Mouse (Mus musculus) kidney, adult 18-20 months (tissue): Measurements from ENCODE around the gene Pex1.
"Not testable (repeated sequence)": the region's sequence is repeated elsewhere in the genome, so short reads cannot be mapped to it uniquely, and the experiment has no call there.

Source experiments
- DNase-seq: peaks from one replicate; pipeline ENCODE4 v3.0.0; 2021

The Pex1 gene

DNA sequence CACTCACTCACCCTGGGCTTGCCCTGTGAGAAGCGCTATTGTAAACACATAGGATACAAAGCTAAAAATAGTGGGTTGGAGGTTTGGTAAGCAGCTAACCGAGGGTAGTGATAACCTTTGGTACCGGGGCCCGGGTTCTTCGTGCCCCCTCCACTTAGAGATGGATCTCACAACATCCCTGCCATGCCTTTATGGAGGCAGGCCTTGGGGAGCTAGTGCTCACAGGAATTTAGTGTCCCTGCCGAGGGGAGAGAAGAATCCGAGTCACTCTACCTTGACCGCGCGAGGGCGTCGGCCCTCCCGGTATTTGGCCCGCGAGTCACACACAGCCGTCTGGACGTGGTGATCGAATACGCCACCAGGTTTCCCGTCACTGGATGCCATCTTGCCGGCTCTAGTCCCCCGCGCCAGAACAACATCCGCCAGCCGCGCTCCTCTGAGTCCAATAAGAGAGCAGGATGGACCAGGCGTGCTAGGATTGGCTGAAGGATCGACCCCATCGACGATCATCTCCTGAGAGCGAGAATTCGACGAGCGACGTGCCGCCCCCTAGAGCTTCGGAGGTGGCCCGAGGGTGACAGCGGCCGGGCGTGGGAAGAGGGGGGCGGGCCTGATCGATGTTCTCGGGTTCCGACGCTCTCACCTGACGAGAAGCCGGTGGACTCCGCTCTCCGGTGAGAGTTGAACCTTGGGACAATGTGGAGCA lies at the start of gene Pex1:
Pex1 (plus strand) TSS at position 374 of the 706 bp plus-strand sequence.
- DNase-seq = peak; percentile 92

DNA sequence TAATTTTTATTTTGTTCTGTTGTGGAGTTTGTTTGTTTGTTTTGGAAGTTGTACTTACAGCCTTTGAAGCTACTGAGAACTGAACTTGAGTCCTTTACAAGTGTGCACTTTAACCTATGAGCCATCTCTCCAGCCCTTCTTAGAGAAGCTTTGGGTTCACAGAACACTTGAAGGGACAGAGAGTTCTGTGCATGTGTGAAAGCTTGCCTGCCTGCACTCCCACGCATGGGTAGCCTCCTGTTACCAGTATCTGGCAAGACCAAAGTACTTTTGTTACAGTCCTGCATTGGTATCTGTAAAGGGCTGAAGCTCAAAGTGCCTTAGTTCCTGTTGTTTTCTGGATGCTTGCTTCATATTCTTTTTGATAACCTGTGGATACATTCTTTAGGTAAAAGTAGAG lies 49.6 kb upstream of the Pex1 start:
- DNase-seq = peak; percentile 58

DNA sequence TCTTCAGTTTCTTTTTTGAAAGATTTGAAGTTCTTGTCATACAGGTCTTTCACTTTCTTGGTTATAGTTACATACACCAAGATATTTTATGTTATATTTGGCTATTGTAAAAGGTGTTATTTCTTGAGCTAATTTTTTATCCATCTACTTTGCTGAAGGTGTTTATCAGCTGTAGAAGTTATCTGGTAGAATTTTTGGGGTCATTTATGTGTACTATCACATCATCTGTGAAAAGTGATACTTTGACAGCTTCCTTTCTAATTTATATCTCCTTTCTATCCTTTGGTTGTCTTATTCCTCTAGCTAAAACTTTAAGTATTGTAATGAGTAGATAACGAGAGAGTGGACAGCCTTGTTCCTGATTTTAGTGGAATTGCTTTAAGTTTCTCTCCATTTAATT lies 44.4 kb upstream of the Pex1 start:
- no peak for DNase-seq

DNA sequence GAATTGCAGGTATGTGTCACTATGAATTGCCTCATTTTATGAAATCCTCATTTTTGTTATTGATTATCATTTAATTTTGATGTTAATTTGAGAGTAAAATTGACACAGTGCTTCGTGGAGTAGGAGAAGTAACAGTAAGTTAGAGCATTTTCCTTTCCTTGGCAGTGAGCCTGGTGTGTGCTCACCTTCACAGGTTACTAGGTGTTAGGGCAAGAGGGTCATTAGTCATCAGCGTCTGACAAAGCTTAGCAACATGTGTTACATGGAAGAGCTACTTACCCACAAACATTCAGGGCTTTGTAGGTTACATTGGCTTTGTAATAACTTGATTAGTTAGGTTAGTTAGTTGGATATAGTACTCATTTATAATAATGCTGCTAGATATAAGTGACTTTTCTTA lies 41.7 kb upstream of the Pex1 start:
- DNase-seq = no peak

DNA sequence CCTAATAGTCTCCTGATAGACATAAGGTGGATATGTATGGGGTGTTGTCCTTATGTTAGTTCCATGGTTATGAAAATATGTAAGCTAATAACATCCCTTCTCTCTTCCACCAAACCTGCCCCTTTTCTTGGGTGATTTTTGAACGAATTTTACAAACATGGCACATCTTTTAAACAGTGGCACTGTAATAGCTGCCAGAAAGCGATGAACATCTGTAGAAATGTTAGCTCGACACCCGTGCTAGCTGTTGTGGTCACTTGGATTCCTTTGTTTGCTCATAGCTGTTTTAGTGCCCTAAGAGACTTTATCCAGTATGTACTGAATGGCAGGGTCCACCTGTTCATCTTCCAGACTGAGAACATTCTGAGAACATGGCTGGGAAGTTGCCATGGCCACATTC lies 24.6 kb upstream of the Pex1 start, which contains the start of gene 1700109H08Rik:
1700109H08Rik (plus strand) TSS at position 301 of the 400 bp plus-strand sequence.
- no peak for DNase-seq

DNA sequence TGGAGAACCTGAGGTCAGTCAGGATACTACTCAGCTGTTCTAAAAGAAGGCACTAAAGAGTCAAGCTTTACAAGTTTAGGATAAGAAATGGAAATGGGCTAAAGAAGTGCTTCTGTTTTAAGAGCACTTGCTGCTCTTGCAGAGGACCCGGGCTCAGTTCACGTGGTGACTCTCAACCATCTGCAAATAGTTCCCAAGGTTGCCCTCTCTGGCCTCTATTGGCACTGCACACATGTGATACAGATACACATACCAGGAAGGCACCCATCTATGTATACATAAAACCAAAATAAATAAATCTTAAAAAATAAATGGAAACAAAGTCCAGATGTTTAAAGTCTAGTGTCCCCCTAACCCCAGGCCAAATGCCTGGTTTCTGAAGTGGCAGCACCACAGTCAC lies 21.0 kb upstream of the Pex1 start:
- DNase-seq = no peak

DNA sequence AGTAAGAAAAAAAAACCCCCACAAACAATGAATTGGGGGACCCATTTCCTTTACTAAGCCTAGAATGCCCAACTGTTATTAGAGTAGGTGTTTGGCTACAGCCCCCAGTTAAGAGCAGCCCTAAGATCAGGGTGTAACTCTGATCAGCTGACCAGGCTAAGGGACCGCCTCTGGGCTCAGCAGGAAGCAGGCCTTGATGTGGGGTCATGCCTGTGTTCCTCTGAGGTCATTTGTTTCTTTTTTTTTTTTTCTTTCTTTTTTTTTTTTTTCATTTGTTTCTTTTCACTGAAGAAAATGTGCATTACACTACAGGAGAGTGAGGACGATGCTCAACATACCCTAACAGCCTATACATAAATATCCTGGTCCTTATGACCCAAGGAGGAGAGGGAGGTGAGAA lies 17.9 kb upstream of the Pex1 start:
- DNase-seq = no peak

DNA sequence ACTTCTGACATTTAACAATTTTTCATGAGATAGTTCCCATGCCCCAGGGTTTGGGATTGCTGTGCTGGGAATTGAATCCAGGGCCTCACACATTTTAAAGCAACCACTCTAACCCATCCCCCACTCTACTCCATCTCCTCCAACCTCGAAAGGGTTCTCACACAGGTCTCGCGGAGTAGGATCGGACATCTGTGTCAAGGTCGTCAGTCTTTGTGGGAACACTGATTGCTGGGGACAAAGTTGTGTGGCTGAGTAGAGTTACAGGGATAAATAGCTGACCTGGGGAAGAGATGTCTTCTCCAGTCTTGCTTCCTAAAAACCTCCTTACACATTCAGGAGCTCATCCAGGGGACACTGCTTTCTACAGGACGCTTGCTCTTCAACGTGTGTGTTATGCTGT lies 16.8 kb upstream of the Pex1 start:
- no peak for DNase-seq

DNA sequence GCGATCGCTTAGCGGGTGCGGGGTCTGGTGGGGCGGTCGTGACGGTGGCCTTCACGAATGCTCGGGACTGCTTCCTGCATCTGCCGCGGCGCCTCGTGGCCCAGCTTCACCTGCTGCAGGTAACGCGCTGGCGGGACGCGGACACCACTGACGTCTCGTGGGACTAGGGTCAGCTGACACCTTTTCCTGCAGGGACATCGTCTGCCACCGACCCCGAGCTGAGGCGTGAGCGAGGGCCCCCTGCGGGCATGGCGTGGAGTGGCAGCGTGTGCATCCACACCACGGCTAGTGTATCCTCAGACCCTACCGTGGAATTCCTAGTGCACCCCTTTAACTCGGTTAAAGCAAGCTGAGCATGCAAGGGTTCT lies 517 bp downstream of the Pex1 start, which contains the start of gene Rbm48:
Rbm48 (minus strand) TSS at position 187 of the 368 bp plus-strand sequence.
- DNase-seq = peak; percentile 86

DNA sequence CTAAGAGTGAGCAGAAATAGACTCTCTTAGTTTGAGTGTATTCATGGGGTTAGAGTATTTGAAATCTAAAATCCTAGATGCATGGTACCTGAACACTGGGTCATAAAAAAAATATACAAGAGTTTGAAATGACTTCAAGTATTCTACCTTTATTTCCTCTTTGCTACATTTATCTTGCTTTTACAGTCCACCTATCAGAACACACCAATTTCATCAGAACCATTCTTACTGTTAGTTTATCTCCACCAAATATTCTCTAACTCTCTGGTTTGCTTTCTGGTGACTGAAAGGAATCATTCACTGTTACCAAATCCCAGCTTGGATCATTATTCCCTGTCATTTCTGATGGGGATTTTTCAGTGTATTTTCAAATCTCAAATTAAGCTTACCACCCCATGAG lies 1.3 kb downstream of the Pex1 start:
- no peak for DNase-seq

DNA sequence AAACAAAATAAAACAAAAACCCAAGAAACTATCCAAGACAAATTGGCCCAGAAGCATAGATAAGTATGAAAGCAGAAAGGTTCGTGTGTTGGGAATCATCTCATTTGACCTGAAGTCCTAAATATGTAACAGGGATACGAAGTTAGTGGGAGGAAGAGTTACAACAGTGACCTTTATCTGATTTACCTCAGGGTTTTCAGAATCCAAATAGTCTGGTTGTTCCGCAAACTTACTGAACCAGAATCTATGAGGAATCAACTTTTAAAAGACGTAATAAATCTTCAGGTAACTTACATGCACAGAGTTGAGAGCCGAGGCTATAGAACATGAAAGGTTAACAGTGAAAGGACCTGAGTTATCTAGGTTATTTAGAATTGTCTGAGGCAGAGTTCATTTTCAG lies 2.9 kb downstream of the Pex1 start:
- DNase-seq = no peak

DNA sequence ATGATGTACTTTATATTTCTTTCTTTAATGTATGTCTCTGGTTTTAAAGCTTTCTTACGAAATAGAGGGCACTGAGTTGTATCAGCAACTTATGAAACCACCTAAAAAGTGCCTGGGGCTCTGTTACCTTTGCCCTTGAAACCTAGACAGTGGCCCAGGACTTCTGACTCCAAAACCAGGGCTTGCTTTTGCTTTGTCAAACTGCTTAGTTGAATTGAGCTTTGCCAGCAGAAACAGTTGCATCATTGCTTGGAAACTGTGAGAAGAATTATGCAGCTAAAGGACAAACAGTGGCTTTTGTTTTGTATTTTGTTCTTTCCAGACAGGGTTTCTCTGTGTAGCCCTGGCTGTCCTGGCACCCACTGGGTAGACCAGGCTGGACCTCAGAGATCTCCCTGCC lies 4.4 kb downstream of the Pex1 start:
- no peak for DNase-seq

DNA sequence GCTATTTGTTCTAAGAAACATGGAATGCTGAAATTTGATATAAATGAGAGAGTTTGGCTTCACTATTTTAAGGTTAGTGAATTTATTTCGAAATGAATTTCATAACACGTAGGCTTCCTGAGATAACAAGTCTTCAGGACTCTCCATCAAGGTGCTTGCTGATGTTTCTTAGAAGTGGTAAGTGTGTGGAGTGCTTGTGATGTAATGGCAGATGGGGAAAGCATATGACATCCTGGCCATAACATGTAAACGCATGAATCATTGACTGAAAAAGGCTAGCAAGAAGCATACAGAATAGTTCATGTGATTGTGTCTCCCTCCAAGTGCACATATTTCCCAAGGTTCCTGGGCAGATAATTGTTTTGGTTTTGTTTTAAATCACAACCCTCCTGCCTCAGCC lies 4.9 kb downstream of the Pex1 start:
- DNase-seq = no peak

DNA sequence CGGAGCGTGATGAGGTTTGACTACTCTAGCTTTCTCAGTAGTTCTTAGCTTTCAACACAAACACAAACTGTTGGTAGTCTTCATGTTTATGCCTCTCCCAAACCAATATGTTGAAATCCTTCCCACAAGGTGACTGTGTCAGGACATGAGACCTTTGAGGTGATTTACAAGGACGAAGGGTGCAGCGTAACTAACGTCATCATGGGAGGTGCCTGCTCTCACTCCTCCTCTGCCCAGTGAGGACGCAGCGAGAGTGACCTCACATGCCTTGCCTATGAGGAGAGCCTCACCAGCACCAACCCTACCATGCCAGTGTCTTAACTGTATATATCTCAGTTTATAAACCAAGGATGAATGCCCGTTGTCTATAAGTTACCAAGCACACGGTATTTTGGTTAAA lies 11.2 kb downstream of the Pex1 start:
- no peak for DNase-seq

DNA sequence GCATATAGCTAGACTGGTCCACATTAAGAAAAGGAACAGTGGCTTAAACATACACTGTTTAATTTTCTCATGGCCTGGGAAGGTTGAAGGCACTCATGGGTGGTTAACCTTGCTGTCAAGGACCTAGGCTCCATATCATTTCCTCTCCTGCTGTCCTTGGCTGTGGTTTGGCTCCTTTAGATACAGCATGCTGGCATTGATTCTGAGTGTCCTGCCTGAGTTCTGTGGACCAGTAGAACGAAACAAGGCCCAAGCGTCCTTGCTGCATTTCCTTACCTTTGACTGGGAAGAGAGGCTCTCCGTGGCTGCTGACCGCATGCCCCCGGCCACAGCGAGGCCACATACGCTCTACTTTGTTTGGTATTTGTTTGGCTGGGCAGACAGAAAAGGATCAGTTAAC lies 13.4 kb downstream of the Pex1 start:
- DNase-seq = no peak

DNA sequence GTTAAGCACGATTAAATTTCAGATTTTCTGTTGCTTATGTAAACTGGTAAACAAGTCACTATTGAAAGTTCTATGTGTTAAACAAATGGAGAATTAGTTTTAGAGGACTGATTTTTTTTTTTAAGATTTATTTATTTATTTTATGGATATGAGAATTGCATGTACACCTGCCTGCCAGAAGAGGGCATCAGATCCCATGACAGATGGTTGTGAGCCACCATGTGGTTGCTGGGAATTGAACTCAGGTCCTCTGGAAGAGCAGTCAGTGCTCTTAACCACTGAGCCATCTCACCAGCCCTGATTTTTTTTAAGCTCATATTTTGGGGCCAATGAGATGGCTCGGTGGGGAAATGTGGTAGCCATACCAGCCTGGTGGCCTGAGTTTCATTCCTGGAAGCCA lies 16.0 kb downstream of the Pex1 start:
- DNase-seq = not testable (repeated sequence)

DNA sequence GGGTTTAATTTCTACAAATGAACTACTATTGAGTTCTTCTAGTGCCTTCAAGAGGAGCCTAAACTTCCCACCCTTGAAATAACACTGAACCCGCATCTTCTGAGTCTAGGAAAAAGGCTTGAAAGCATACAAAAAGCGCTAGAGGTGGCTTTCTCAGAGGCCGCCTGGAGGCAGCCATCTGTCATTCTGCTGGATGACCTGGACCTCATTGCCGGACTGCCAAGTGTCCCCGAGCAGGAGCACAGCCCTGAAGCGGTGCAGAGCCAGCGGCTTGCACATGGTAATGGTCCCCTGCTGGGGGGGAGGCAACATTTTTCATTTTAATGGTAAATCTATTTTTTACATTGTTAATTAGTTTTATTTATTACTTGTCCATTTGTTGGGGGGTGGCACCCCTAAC lies 24.6 kb downstream of the Pex1 start:
- DNase-seq = no peak

DNA sequence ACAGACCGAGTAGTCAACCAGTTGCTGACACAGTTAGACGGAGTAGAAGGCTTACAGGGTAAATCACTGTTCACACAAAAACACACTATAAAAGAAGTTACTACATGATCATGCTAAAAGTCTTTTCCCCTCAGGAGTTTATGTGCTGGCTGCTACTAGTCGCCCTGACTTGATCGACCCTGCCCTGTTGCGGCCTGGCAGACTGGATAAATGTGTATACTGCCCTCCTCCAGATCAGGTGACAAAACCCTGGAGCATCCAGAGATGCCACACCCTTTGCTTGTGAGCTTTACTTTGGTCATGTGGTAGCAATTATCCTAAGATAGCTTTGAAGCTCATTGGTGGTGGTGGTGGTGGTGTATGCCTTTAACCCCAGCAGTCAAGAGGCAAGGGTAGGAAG lies 34.2 kb downstream of the Pex1 start:
- DNase-seq = no peak

DNA sequence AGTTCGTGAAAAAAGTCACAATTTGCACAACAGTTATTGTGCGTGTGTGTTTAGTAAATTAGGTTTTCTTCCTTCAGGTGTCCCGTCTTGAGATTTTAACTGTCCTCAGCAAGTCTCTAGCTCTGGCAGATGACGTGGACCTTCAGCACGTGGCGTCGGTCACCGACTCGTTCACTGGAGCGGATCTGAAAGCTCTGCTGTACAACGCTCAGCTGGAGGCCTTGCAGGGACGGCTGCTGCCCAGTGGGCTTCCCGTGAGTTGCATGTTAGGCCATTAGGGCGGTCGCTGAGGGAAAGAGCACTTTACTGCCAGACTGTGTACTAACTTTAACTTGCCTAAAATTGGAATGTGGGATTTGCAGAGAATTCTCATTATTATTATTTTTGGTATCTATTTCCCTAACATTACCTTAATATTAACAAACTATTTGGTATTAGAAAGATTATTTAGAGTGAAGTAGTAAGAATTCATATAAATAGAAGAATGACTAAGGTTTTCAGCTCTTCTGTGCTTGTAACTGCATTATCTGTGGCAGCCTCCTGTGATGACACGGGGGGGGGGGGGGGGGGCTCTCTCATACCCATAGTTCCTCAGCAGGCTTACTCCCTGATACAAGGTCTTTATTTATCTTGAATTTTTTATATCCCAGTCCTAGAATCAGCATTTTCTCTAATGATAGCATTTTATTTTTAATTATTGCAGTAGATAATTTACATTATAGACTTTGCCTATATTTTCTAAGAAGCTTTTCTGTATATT lies 35.8 kb downstream of the Pex1 start:
- no peak for DNase-seq

DNA sequence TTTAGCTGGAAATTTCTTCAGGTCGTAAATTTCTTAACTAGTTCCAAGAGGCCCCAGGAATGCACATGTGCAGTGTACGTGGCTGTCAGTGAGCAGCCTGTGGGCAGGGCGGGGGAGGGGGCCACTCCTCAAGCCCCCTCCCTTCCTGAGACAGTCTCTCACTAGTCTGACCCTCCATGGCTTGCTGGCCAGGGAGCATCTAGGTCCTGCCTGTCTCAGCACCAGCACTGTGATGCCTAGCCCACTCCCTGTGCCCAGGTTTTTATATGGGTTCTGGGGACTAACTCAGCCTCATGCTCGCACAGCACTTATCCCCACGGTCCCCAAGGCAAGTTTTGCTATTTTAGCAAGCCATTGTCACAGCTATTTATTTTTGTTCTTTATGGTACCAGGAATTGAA lies 36.4 kb downstream of the Pex1 start:
- DNase-seq = no peak

DNA sequence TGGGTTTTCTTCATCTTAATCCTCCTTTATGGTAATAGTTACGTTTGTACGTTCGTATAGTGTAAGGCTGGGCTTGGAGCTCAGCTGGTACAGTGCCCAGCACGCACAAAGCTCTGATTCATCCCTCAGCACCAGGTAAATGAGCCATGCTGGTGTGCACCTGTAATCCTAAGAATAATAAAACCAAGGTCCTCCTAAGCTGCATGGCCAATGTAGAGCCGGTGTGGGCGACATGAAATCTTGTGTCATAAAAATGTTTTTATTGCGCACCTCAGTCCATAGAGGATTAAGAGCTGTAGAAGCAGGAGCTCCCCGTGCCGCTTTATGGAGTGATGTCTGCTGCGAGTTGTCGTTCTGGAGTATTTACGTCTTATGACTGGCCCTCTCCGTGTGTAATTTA lies 37.4 kb downstream of the Pex1 start:
- no peak for DNase-seq

DNA sequence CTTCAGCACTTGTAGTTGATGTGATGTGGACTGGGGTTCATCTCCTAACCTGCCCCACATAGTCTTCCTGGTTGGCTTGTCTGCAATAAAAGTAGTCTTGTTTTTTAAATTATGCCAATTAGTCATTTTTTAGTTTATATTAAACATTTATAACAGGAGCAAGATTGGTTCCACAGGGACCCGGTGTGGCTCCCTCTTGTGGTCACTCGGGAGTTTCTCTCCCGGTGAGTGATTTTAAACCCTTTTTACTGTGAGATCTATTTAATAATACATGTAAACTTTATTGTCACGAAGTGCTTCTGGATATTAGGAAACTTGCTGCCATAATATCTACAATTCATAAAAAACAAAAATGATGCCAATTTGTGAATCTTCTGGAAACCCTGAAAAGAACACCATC lies 38.1 kb downstream of the Pex1 start:
- DNase-seq = no peak

DNA sequence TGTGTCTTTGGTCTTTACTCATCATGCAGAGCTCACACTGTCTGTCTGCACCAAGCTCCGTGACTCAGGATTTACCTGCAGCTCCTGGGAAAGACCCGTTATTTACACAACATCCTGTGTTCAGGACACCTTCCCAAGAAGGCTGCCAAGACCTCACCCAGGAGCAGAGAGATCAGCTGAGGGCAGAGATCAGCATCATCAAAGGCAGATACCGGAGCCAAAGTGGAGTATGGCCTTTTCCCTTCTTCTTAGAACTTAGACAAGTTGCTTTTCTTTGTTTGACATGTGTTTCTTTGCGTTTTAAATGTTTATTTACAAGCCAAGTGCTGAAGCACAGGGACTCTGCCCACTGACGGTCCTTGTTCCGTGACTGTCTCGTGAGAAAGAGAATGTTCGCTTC lies 39.4 kb downstream of the Pex1 start:
- DNase-seq = no peak

DNA sequence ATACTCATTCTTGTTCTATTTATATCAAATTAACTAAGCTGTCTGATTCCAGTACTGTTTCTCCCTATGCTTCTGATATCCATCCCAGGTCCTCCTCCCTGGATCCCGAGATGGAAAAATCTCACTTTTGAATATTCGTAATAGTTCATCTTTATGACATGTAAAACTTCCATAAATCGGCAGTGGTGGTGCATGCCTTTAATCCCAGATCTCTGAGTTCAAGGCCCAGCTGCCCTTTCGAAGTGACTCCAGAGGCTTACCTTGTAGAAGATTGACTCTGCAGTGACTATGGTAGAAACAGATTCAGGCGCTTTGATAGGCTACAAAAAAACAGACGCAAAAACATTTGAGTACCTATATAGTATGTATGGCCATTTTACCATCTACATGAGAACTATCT lies 48.8 kb downstream of the Pex1 start:
- no peak for DNase-seq

DNA sequence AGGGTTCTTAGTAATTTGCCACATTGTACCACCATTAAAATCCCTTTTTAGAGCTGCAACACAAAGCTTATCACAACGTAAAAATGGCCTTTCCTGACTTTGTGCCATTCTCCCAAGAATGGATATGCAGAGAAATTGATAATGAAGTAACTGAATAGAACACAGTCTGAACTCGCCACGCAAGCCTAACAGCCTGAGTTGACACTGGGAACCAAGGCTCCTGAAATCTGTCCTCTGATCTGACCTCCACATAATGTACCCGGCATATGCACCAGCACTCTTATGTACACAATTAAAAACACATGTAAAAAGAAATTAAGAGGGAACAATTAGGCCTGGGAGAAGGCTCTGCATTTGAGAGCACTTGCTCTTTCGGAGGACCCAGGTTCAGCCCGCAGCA lies 49.5 kb downstream of the Pex1 start:
- no peak for DNase-seq
